ENCODE assay signal across 8 mouse cellular contexts in the genomic region with DNA sequence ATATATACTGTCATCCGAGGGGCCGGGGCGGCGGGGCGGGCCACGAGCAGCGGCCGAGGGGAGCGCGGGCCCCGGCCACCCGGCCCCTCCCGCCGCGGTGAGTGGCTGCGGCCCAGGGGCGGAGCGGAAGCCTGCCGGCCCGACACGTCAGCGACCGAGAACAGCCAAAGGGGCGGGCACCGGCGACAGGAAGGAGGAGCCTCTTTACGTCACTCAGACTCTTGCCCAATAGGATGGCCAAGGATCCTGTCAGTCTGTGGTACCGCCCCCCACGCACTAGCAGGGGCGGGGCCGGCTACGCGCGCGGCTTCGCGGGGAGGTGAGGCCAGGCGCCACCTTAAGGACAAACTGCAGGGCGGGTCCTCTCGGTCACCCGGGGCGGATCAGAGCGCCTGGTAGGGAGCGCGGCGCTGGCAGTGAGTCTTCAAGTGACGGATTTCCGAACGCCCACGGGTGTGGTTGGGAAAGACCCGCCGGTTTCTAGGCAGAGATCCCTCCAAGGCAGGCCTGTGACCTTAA. TPM values are rescaled to one million over a fixed set of nuclear protein-coding genes. Genes with fewer than 3 reads are reported as not detected.
DNase-seq lines count a peak whose midpoint lies in the region; ATAC-seq and TF ChIP-seq lines count a peak whose summit lies in the region.

A gene (minus strand): TSS at position 144 of the 519 bp plus-strand sequence.

- peak within 1 kb of the TSS; percentile 83 for H3K4me2 ChIP-seq in heart, embryonic 12.5 days
- peak within 1 kb of the TSS; percentile 63 for H3K4me2 ChIP-seq in kidney, postnatal 0 days (ENCODE audit: low read length)
- peak within 1 kb of the TSS; percentile 86 for H3K4me2 ChIP-seq in liver, embryonic 11.5 days
- peak within 1 kb of the TSS; percentile 66 for H3K4me2 ChIP-seq in stomach, embryonic 14.5 days (replicated peaks; ENCODE audit: low read depth, low read length)

- TF ChIP-seq CTCF in kidney, postnatal 0 days (IDR thresholded peaks at IDR 0.05; ENCODE audit: low read depth), result peak; percentile 72

- peak within 1 kb of the TSS; percentile 96 for H3K27ac ChIP-seq in heart, embryonic 12.5 days (ENCODE audit: poor library complexity, severe bottlenecking)
- H3K27ac ChIP-seq in kidney, postnatal 0 days, result peak within 1 kb of the TSS; percentile 82
- peak within 1 kb of the TSS; percentile 91 for H3K27ac ChIP-seq in liver, embryonic 11.5 days (ENCODE audit: low read depth, low read length)
- H3K27ac ChIP-seq in stomach, embryonic 14.5 days (ENCODE audit: low read length), result peak within 1 kb of the TSS; percentile 90

- no peaks in the 10 kb centered on the region for H3K27me3 ChIP-seq in heart, embryonic 12.5 days (replicated peaks)
- H3K27me3 ChIP-seq in kidney, postnatal 0 days (ENCODE audit: insufficient read depth, low read length), result no peaks in the 10 kb centered on the region
- no peaks in the 10 kb centered on the region for H3K27me3 ChIP-seq in liver, embryonic 11.5 days (replicated peaks; ENCODE audit: control insufficient read depth, insufficient read depth, low read length)
- H3K27me3 ChIP-seq in stomach, embryonic 14.5 days (ENCODE audit: control insufficient read depth, insufficient read depth, low read length), result no peaks in the 10 kb centered on the region

- ATAC-seq in erythroid progenitor cell, adult 5-6 weeks (replicated peaks; ENCODE audit: low FRiP score, poor library complexity, severe bottlenecking), result peak; percentile 93
- ATAC-seq in heart, embryonic 12.5 days (ENCODE audit: insufficient number of reproducible peaks, low FRiP score), result peak; percentile 99
- ATAC-seq in kidney, postnatal 0 days (replicated peaks; ENCODE audit: low FRiP score, low read depth), result peak; percentile 99
- ATAC-seq in liver, embryonic 11.5 days (replicated peaks; ENCODE audit: low FRiP score), result peak; percentile 95
- peak; percentile 98 for ATAC-seq in stomach, embryonic 14.5 days (ENCODE audit: insufficient number of reproducible peaks, insufficient read depth, low FRiP score, low read depth)

- DNase-seq in CD4-positive helper T cell, adult 2 months (ENCODE audit: low read depth, low spot score), result peak; percentile 100
- DNase-seq in brain, embryonic 18.5 days (ENCODE audit: low read depth, low spot score), result peak; percentile 93
- peak; percentile 99 for DNase-seq in kidney, postnatal 0 days (ENCODE audit: low spot score)
- DNase-seq in liver, embryonic 11.5 days (ENCODE audit: low spot score), result peak; percentile 99
- peak; percentile 100 for DNase-seq in naive thymus-derived CD4-positive, alpha-beta T cell, adult 2 months (ENCODE audit: low read depth)

- H3K9me3 ChIP-seq in heart, embryonic 12.5 days (replicated peaks), result no peaks in the 10 kb centered on the region
- no peaks in the 10 kb centered on the region for H3K9me3 ChIP-seq in kidney, postnatal 0 days (replicated peaks; ENCODE audit: low read length)
- H3K9me3 ChIP-seq in liver, embryonic 11.5 days (ENCODE audit: control insufficient read depth, low read length), result no peaks in the 10 kb centered on the region
- no peaks in the 10 kb centered on the region for H3K9me3 ChIP-seq in stomach, embryonic 14.5 days (ENCODE audit: control insufficient read depth, low read depth, low read length)

- H3K9ac ChIP-seq in heart, embryonic 12.5 days, result peak within 1 kb of the TSS; percentile 92
- H3K9ac ChIP-seq in kidney, postnatal 0 days (ENCODE audit: low read depth, low read length), result peak within 1 kb of the TSS; percentile 74
- peak within 1 kb of the TSS; percentile 86 for H3K9ac ChIP-seq in liver, embryonic 11.5 days (ENCODE audit: low read depth, low read length)
- peak within 1 kb of the TSS; percentile 67 for H3K9ac ChIP-seq in stomach, embryonic 14.5 days (replicated peaks; ENCODE audit: low read depth, low read length)

- peak within 1 kb of the TSS; percentile 75 for H3K4me3 ChIP-seq in heart, embryonic 12.5 days
- peak within 1 kb of the TSS; percentile 82 for H3K4me3 ChIP-seq in kidney, postnatal 0 days (replicated peaks; ENCODE audit: low read depth, low read length)
- peak within 1 kb of the TSS; percentile 79 for H3K4me3 ChIP-seq in liver, embryonic 11.5 days (ENCODE audit: low read depth, low read length)
- peak within 1 kb of the TSS; percentile 69 for H3K4me3 ChIP-seq in stomach, embryonic 14.5 days (ENCODE audit: low read depth, low read length)

- no peaks in the 10 kb centered on the region for H3K36me3 ChIP-seq in heart, embryonic 12.5 days
- H3K36me3 ChIP-seq in kidney, postnatal 0 days (ENCODE audit: insufficient read depth, low read length), result no peaks in the 10 kb centered on the region
- H3K36me3 ChIP-seq in liver, embryonic 11.5 days (ENCODE audit: control insufficient read depth, insufficient read depth, low read length), result no peaks in the 10 kb centered on the region; the same call in 1 of the 2 replicates
- H3K36me3 ChIP-seq in stomach, embryonic 14.5 days (ENCODE audit: control insufficient read depth, insufficient read depth, low read length), result no peaks in the 10 kb centered on the region

- peaks cover 22% of the 10 kb centered on the region for H3K4me1 ChIP-seq in heart, embryonic 12.5 days (replicated peaks)
- H3K4me1 ChIP-seq in kidney, postnatal 0 days (replicated peaks; ENCODE audit: insufficient read depth, low read length), result 0 out of 2 replicates have a peak, but pooled peaks cover 9% of the 10 kb centered on the region
- peaks cover 15% of the 10 kb centered on the region for H3K4me1 ChIP-seq in liver, embryonic 11.5 days (replicated peaks; ENCODE audit: control insufficient read depth, insufficient read depth, low read length)
- peaks cover 11% of the 10 kb centered on the region; the same call in 1 of the 2 replicates for H3K4me1 ChIP-seq in stomach, embryonic 14.5 days (ENCODE audit: control insufficient read depth, insufficient read depth, low read length)

- WGBS in heart, embryonic 12.5 days, result 0% methylated on average over 52 of the region's 52 CpGs
- under 1% methylated on average over 49 of the region's 52 CpGs for WGBS in kidney, postnatal 0 days
- WGBS in liver, embryonic 11.5 days, result under 1% methylated on average over 52 of the region's 52 CpGs
- WGBS in stomach, embryonic 14.5 days, result under 1% methylated on average over 52 of the region's 52 CpGs

RNA-seq across cellular contexts. Expression of the gene that starts here (rescaled TPM):
- 43.6 and 45.7 TPM in 2 replicates for total RNA-seq in erythroid progenitor cell, adult 5-6 weeks (2015; ENCODE audit: low replicate concordance)
- 48.4 and 79.2 TPM in 2 replicates for total RNA-seq in erythroid progenitor cell, adult 5-6 weeks (2017; ENCODE audit: low replicate concordance)
- 61.6 and 66.1 TPM in 2 replicates for polyA plus RNA-seq in heart, embryonic 12.5 days (2016; fragmentation: Nextera tagmentation; extraction: Ambion mirVana)
- 53.0 and 53.6 TPM in 2 replicates for polyA plus RNA-seq in kidney, postnatal 0 days (2015; fragmentation: Nextera tagmentation; extraction: Ambion mirVana)
- polyA plus RNA-seq in liver, embryonic 11.5 days (2014; fragmentation: Nextera tagmentation; extraction: Ambion mirVana), result 59.6 and 60.0 TPM in 2 replicates
- 48.1 and 53.4 TPM in 2 replicates for polyA plus RNA-seq in stomach, embryonic 14.5 days (2014; fragmentation: Nextera tagmentation; extraction: Ambion mirVana)

Comparison
In these comparisons a context has a peak if more than half of its experiments do, and no peak if none do; other contexts are left out.
1. Peak in every context shown above with its lines: DNase-seq, ATAC-seq, H3K4me3 ChIP-seq and H3K27ac ChIP-seq.